Mouse (Mus musculus): ENCODE data around the gene Foxp1. TPM values are rescaled to one million over a fixed set of nuclear protein-coding genes. Genes with fewer than 3 reads are reported as not detected.

Gene Foxp1
- polyA plus RNA-seq, 1 experiment = 129 TPM

DNA sequence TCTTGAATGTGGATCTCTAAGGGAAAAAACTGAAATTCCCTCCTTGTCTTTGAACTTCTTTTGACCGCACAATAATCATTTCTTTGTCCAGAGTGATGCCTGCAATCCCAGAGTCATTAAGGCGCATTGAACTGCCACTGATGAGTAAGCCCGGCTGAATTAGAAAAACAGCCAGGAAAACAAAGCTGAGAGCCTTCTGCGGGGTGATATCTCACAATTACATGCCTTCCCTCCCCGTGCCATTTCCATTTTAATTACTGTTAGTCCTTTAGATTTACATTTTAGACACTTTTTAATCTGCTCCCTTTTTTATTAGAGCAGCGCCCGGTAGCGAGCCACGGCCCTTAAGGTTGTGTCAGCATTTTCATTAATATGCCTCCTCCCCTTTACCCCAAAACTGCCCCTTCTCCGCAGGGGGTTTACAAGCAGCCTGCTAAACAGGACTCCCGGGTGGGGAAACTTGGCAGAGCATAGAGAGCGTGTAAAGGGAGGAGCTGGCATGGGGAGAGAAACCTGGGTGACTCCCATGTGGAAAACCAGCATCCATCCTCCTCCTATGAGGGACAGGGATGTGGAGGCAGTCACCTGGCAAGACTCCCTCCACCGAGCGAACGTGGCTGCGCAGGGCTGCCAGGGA lies 508.5 kb downstream of the Foxp1 start:
- H3K4me3 ChIP-seq (ENCODE audit: control insufficient read depth, insufficient read depth, low read length) = no peak overlapping the region
- H3K27me3 ChIP-seq (ENCODE audit: control insufficient read depth, insufficient read depth, low read length) = no peaks in the 10 kb centered on the region
- 93% methylated on average over 16 of the region's 16 CpGs for WGBS
- H3K27ac ChIP-seq (ENCODE audit: control insufficient read depth, insufficient read depth, low read length) = no peak overlapping the region
- H3K36me3 ChIP-seq (ENCODE audit: control insufficient read depth, insufficient read depth, low read length) = peaks cover 49% of the 10 kb centered on the region
- peaks cover 5% of the 10 kb centered on the region; the same call in 1 of the 2 replicates for H3K4me1 ChIP-seq (replicated peaks; ENCODE audit: control insufficient read depth, insufficient read depth, low read length)
- DNase-seq = no peak
- TF ChIP-seq CTCF (IDR thresholded peaks at IDR 0.05; ENCODE audit: borderline replicate concordance, control insufficient read depth, extremely low read depth, insufficient read depth, low read length, poor library complexity) (no peak), POLR2A (IDR thresholded peaks at IDR 0.05; ENCODE audit: control insufficient read depth, extremely low read depth, insufficient read depth, low read length, poor library complexity) (no peak)

DNA sequence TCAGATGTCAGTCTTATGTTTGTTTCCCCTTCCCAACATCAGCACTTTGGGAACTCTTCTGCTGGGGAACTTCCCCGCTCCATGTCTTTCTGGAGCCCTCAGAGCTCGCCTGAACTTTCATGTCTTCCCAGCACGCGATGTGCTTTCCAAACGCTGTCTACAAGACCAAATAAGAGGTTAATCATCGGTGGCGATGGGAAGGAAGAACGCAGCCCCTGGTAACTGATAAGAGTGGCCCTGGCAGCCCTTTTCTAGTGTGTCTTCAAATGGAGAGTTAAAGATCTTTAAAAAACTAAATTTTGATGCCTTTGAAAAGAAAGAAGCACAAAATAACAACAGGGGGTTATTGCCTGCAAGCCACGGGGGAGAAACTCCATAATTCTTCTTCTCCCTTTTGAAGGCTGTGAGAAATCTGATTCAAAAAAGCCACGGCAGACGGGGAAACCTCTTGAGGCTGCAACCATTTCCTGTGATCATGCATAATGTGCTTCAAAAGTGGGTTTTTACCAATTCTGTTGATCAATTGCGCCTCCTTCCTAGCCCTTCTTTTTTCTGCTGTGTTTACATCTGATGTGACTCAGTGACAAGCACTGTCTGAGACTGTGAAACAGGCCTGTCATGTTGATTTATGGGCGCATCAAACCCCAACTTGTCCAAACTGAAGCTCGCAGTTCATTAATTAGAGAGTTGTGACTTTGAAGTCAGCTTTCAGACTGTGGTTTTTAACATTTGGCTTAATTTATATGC lies 509.2 kb downstream of the Foxp1 start:
- Histone ChIP-seq H3K27ac (ENCODE audit: control insufficient read depth, insufficient read depth, low read length) (no peak overlapping the region), H3K27me3 (ENCODE audit: control insufficient read depth, insufficient read depth, low read length) (no peaks in the 10 kb centered on the region), H3K4me1 (replicated peaks; ENCODE audit: control insufficient read depth, insufficient read depth, low read length) (peaks cover 5% of the 10 kb centered on the region; the same call in 1 of the 2 replicates), H3K36me3 (ENCODE audit: control insufficient read depth, insufficient read depth, low read length) (peaks cover 54% of the 10 kb centered on the region), H3K4me3 (ENCODE audit: control insufficient read depth, insufficient read depth, low read length) (no peak overlapping the region)
- TF ChIP-seq POLR2A (IDR thresholded peaks at IDR 0.05; ENCODE audit: control insufficient read depth, extremely low read depth, insufficient read depth, low read length, poor library complexity) = no peak
- no peak for TF ChIP-seq CTCF (IDR thresholded peaks at IDR 0.05; ENCODE audit: borderline replicate concordance, control insufficient read depth, extremely low read depth, insufficient read depth, low read length, poor library complexity)
- DNase-seq = no peak
- WGBS = 61% methylated on average over 14 of the region's 14 CpGs

DNA sequence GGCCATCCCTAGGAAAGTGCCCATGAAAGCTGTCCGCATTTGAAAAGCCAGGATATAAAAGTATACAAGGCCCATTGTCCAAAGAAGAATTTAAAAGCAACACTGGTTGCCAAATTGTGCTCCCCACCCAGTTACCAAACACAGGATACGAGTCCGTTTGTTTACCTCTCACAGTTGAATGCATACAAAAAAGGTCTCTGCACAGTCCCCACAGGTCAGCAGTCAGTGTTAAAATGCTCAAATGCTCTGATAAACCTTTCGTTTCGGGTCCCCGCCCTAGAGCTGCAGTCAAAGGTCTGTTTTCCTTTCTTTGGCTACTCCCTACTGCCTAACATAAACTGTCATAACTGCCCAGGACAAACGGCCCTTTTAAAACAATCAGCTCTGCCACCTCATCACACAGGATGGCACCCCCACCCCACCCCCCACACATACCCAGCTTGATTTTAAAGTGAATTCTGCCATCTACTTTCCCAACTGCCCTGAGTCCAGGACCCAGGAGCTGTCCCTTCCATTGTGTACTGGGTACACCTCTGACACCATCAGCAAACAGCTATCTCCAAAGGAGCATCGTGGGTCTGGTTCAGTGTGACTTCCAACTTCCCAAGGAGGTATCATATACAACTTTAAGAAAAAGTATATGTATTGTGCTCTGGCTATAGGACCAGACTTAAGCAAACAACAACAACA lies 510.5 kb downstream of the Foxp1 start:
- Histone ChIP-seq H3K27me3 (ENCODE audit: control insufficient read depth, insufficient read depth, low read length) (no peaks in the 10 kb centered on the region), H3K36me3 (ENCODE audit: control insufficient read depth, insufficient read depth, low read length) (peaks cover 59% of the 10 kb centered on the region), H3K4me1 (replicated peaks; ENCODE audit: control insufficient read depth, insufficient read depth, low read length) (peaks cover 5% of the 10 kb centered on the region; the same call in 1 of the 2 replicates), H3K4me3 (ENCODE audit: control insufficient read depth, insufficient read depth, low read length) (no peak overlapping the region), H3K27ac (ENCODE audit: control insufficient read depth, insufficient read depth, low read length) (no peak overlapping the region)
- WGBS = 95% methylated on average over 8 of the region's 8 CpGs
- no peak for TF ChIP-seq CTCF (IDR thresholded peaks at IDR 0.05; ENCODE audit: borderline replicate concordance, control insufficient read depth, extremely low read depth, insufficient read depth, low read length, poor library complexity)
- TF ChIP-seq POLR2A (IDR thresholded peaks at IDR 0.05; ENCODE audit: control insufficient read depth, extremely low read depth, insufficient read depth, low read length, poor library complexity) = no peak
- no peak for DNase-seq

DNA sequence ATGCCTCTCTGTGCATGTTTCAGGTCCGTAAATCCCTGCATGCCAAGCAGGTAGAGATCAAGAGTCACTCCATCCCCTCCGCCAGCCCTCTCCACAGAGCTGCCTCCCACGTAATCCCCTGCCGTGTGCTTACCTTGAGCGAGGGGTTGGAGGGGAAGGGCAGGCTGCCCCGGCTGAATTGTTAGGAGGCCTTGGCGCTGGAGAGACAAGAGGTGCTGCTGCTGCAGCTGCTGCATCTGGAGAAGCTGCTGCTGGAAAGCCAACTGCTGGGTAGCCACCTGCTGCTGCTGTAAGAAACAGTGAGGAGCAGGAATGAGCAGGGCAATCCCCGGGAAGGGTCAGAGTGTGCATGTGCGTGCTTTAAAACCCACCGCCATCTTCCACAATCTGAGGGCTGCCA lies 512.8 kb downstream of the Foxp1 start:
- WGBS = 99% methylated on average over 10 of the region's 10 CpGs
- no peak for TF ChIP-seq POLR2A (IDR thresholded peaks at IDR 0.05; ENCODE audit: control insufficient read depth, extremely low read depth, insufficient read depth, low read length, poor library complexity)
- TF ChIP-seq CTCF (IDR thresholded peaks at IDR 0.05; ENCODE audit: borderline replicate concordance, control insufficient read depth, extremely low read depth, insufficient read depth, low read length, poor library complexity) = no peak
- peaks cover 45% of the 10 kb centered on the region for H3K36me3 ChIP-seq (ENCODE audit: control insufficient read depth, insufficient read depth, low read length)
- DNase-seq = no peak
- H3K27ac ChIP-seq (ENCODE audit: control insufficient read depth, insufficient read depth, low read length) = no peak overlapping the region
- no peaks in the 10 kb centered on the region for H3K27me3 ChIP-seq (ENCODE audit: control insufficient read depth, insufficient read depth, low read length)
- no peak overlapping the region for H3K4me3 ChIP-seq (ENCODE audit: control insufficient read depth, insufficient read depth, low read length)
- H3K4me1 ChIP-seq (replicated peaks; ENCODE audit: control insufficient read depth, insufficient read depth, low read length) = peaks cover 5% of the 10 kb centered on the region; the same call in 1 of the 2 replicates

DNA sequence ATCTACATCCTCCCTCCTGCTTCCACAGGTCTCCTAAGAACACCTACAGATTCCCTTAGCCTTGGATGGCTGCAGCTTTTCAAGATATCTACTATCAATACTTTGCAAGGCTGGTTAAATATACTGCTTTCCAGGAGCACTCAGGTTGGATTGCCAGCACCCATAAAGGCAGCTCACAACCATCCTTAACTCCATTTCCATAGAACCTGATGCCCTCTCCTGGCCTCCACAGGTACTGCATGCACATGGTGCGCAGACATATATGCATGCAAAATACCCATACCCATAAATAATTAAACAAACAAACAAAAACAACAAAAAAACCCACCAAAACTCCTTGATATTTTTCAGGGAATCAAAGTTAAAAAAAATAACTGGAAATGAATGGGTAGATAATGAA lies 514.0 kb downstream of the Foxp1 start:
- no peak overlapping the region for H3K27ac ChIP-seq (ENCODE audit: control insufficient read depth, insufficient read depth, low read length)
- no peak overlapping the region for H3K4me3 ChIP-seq (ENCODE audit: control insufficient read depth, insufficient read depth, low read length)
- no peak for DNase-seq
- no peak for TF ChIP-seq CTCF (IDR thresholded peaks at IDR 0.05; ENCODE audit: borderline replicate concordance, control insufficient read depth, extremely low read depth, insufficient read depth, low read length, poor library complexity)
- no peak for TF ChIP-seq POLR2A (IDR thresholded peaks at IDR 0.05; ENCODE audit: control insufficient read depth, extremely low read depth, insufficient read depth, low read length, poor library complexity)
- no peaks in the 10 kb centered on the region for H3K27me3 ChIP-seq (ENCODE audit: control insufficient read depth, insufficient read depth, low read length)
- 97% methylated on average over 1 of the region's 1 CpGs for WGBS
- peaks cover 41% of the 10 kb centered on the region for H3K36me3 ChIP-seq (ENCODE audit: control insufficient read depth, insufficient read depth, low read length)
- H3K4me1 ChIP-seq (replicated peaks; ENCODE audit: control insufficient read depth, insufficient read depth, low read length) = peaks cover 2% of the 10 kb centered on the region; the same call in 1 of the 2 replicates

DNA sequence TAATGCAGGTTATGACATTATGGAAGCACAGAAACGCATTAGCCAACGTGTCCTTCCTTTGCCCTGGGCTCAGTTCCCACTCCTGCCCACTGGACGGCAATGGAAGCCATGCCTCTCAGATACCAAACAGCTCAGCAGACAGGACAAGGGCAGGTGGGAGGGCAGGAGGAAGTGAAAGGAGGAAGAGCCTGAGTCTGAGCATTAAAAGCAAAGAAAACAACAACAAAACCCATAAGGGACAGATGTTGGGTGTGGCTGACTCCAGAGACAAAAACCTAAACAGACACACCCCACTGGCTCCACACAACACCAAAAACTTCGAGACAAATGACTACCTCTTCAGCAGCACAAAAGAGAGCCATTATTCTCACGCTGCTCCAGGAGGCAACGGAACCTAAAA lies 515.0 kb downstream of the Foxp1 start:
- no peak for TF ChIP-seq CTCF (IDR thresholded peaks at IDR 0.05; ENCODE audit: borderline replicate concordance, control insufficient read depth, extremely low read depth, insufficient read depth, low read length, poor library complexity)
- no peak for TF ChIP-seq POLR2A (IDR thresholded peaks at IDR 0.05; ENCODE audit: control insufficient read depth, extremely low read depth, insufficient read depth, low read length, poor library complexity)
- peaks cover 44% of the 10 kb centered on the region for H3K36me3 ChIP-seq (ENCODE audit: control insufficient read depth, insufficient read depth, low read length)
- no peak for DNase-seq
- no peaks in the 10 kb centered on the region for H3K4me1 ChIP-seq (replicated peaks; ENCODE audit: control insufficient read depth, insufficient read depth, low read length)
- no peak overlapping the region for H3K27ac ChIP-seq (ENCODE audit: control insufficient read depth, insufficient read depth, low read length)
- no peaks in the 10 kb centered on the region for H3K27me3 ChIP-seq (ENCODE audit: control insufficient read depth, insufficient read depth, low read length)
- no peak overlapping the region for H3K4me3 ChIP-seq (ENCODE audit: control insufficient read depth, insufficient read depth, low read length)
- 86% methylated on average over 6 of the region's 6 CpGs for WGBS
